Mouse (Mus musculus) stomach, postnatal 0 days (tissue): ENCODE data around the gene Nckap1. TPM values are rescaled to one million over a fixed set of nuclear protein-coding genes. Genes with fewer than 3 reads are reported as not detected.

ENCODE experiments used
- ATAC-seq: fragments of 200-750 bp; cut with Nextera tagmentation; 2 replicates; pipeline ENCODE4 v1.8.0; 2017; ENCODE audit not compliant: low FRiP score, low TSS enrichment
- DNase-seq: peaks from one replicate; pipeline ENCODE4 v3.0.0-alpha.2; 2016; ENCODE audit warnings: low spot score
- H3K27ac ChIP-seq: fragments of 300-500 bp; sonication (generic); replicated peaks from 2 replicates; pipeline ENCODE4 v1.5.1; 2014; ENCODE audit warnings: mild to moderate bottlenecking, control low read depth
- H3K27me3 ChIP-seq: fragments of 300-500 bp; sonication (generic); 2 replicates; pipeline ENCODE4 v1.6.1; 2014; ENCODE audit warnings: low read length; ENCODE audit not compliant: control insufficient read depth, insufficient read depth
- H3K36me3 ChIP-seq: fragments of 300-500 bp; sonication (generic); 2 replicates; pipeline ENCODE4 v1.6.1; 2014; ENCODE audit warnings: low read length, mixed read lengths; ENCODE audit not compliant: control insufficient read depth, insufficient read depth
- H3K4me1 ChIP-seq: fragments of 300-500 bp; sonication (generic); replicated peaks from 2 replicates; pipeline ENCODE4 v1.6.1; 2014; ENCODE audit warnings: antibody characterized with exemption; ENCODE audit not compliant: control insufficient read depth, insufficient read depth
- H3K4me2 ChIP-seq: fragments of 300-500 bp; sonication (generic); replicated peaks from 2 replicates; pipeline ENCODE4 v1.6.1; 2014; ENCODE audit warnings: low read depth, mild to moderate bottlenecking, control low read depth, moderate library complexity
- H3K4me3 ChIP-seq: fragments of 300-500 bp; sonication (generic); 2 replicates; pipeline ENCODE4 v1.5.1; 2014; ENCODE audit warnings: low read depth, low read length, control low read depth
- H3K9ac ChIP-seq: fragments of 300-500 bp; sonication (generic); 2 replicates; pipeline ENCODE4 v1.6.1; 2014; ENCODE audit warnings: mild to moderate bottlenecking, low read length, control low read depth, mixed read lengths
- H3K9me3 ChIP-seq: fragments of 300-500 bp; sonication (generic); 2 replicates; pipeline ENCODE4 v1.6.1; 2016; ENCODE audit warnings: low read length; ENCODE audit not compliant: control insufficient read depth
- CTCF ChIP-seq: IDR thresholded peaks from 2 replicates; pipeline ENCODE4 v1.5.1; 2016; ENCODE audit warnings: antibody characterized with exemption, low read depth, mild to moderate bottlenecking, moderate library complexity
- EP300 ChIP-seq: optimal IDR thresholded peaks from 2 replicates; pipeline ENCODE3; 2016; ENCODE audit warnings: antibody characterized with exemption
- WGBS: fragments of 180-500 bp; shearing (Covaris S2); extraction: QIAGEN DNeasy Blood & Tissue Kit; methylation state at CpG from one replicate; pipeline ENCODE4 v1.1.7; 2014; 5-methylcytosine and 5-hydroxymethylcytosine counted together
- microRNA counts: library from miRNA; unstranded; fragments of <30 nt; microRNA quantifications from one replicate; lab custom pipeline; 2015
- microRNA-seq: library from miRNA; unstranded; fragments of <30 nt; microRNA quantifications from one replicate; pipeline ENCODE4, GENCODE M21; 2016
- polyA plus RNA-seq: library from polyadenylated mRNA; unstranded; fragments of >200 nt; fragmentation: Nextera tagmentation; extraction: Ambion mirVana; gene quantifications from 2 replicates; pipeline ENCODE4 v1.2.1, GENCODE M21; 2015

The Nckap1 gene
- polyA plus RNA-seq, 1 experiment from 2014 or later = 51.0 TPM

GRCm38 (mm10) chr2:80475831-80476230 is 105.3 kb downstream of the Nckap1 start:
- no peak for ATAC-seq
- Histone ChIP-seq H3K9me3 (no peaks in the 10 kb centered on the region), H3K4me2 (no peak overlapping the region), H3K9ac (no peak overlapping the region), H3K27me3 (no peaks in the 10 kb centered on the region), H3K36me3 (no peaks in the 10 kb centered on the region), H3K4me1 (no peaks in the 10 kb centered on the region), H3K27ac (no peak overlapping the region), H3K4me3 (no peak overlapping the region)
- no peak for TF ChIP-seq CTCF
- TF ChIP-seq EP300 = no peak
- no peak for DNase-seq
- 69% methylated on average over 1 of the region's 1 CpGs for WGBS

GRCm38 (mm10) chr2:80474247-80474796 is 106.9 kb downstream of the Nckap1 start:
- WGBS = 45% methylated on average over 5 of the region's 5 CpGs
- Histone ChIP-seq H3K36me3 (no peaks in the 10 kb centered on the region), H3K4me1 (no peaks in the 10 kb centered on the region), H3K9ac (no peak overlapping the region), H3K4me2 (no peak overlapping the region), H3K9me3 (no peaks in the 10 kb centered on the region), H3K4me3 (no peak overlapping the region), H3K27ac (no peak overlapping the region), H3K27me3 (no peaks in the 10 kb centered on the region)
- DNase-seq = no peak
- ATAC-seq = 0 out of 2 replicates have a peak, but pooled peaks have one; percentile 32
- no peak for TF ChIP-seq EP300
- no peak for TF ChIP-seq CTCF

GRCm38 (mm10) chr2:80465991-80466821 is 115.0 kb downstream of the Nckap1 start:
- 55% methylated on average over 16 of the region's 16 CpGs for WGBS
- DNase-seq (no peak), ATAC-seq (no peak)
- H3K9me3 ChIP-seq = no peaks in the 10 kb centered on the region
- H3K27me3 ChIP-seq = no peaks in the 10 kb centered on the region
- H3K27ac ChIP-seq = no peak overlapping the region
- H3K4me2 ChIP-seq = no peak overlapping the region
- no peaks in the 10 kb centered on the region for H3K4me1 ChIP-seq
- no peak overlapping the region for H3K4me3 ChIP-seq
- TF ChIP-seq CTCF (no peak), EP300 (no peak)
- no peak overlapping the region for H3K9ac ChIP-seq
- H3K36me3 ChIP-seq = no peaks in the 10 kb centered on the region

- no peak for DNase-seq
- H3K27me3 ChIP-seq = no peaks in the 10 kb centered on the region
- H3K27ac ChIP-seq = no peak overlapping the region
- H3K4me1 ChIP-seq = no peaks in the 10 kb centered on the region
- H3K36me3 ChIP-seq = no peaks in the 10 kb centered on the region
- no peak overlapping the region for H3K9ac ChIP-seq
- H3K9me3 ChIP-seq = no peaks in the 10 kb centered on the region
- TF ChIP-seq CTCF (no peak), EP300 (no peak)
- 76% methylated on average over 8 of the region's 8 CpGs for WGBS
- no peak overlapping the region for H3K4me3 ChIP-seq
- H3K4me2 ChIP-seq = no peak overlapping the region
- ATAC-seq = no peak
Measured at GRCm38 (mm10) chr2:80461827-80462226, 119.4 kb downstream of the Nckap1 start.

MicroRNA genes within 50 kb of the gene (microRNA counts, 519-probe panel; counts per million panel counts)
- not detected for microRNA mmu-miR-684 (lab: Ali Mortazavi, UCI)

Small RNA genes lying within 50 kb of the gene (microRNA-seq; reads per million reads assigned to microRNA genes)
- gene Mir684-1 = not detected

Other genes with a start within 250 kb of the Nckap1 start
- 1.1 and 1.6 TPM in 2 replicates for gene Frzb, start 133.8 kb downstream of the Nckap1 start, polyA plus RNA-seq
- 10.2 and 10.3 TPM in 2 replicates for gene Dusp19, start 35.7 kb upstream of the Nckap1 start, polyA plus RNA-seq
- gene Nup35, start 35.9 kb upstream of the Nckap1 start, polyA plus RNA-seq = 17.1 and 18.0 TPM in 2 replicates